ENCODE assay signal across 24 mouse cellular contexts in the genomic region with DNA sequence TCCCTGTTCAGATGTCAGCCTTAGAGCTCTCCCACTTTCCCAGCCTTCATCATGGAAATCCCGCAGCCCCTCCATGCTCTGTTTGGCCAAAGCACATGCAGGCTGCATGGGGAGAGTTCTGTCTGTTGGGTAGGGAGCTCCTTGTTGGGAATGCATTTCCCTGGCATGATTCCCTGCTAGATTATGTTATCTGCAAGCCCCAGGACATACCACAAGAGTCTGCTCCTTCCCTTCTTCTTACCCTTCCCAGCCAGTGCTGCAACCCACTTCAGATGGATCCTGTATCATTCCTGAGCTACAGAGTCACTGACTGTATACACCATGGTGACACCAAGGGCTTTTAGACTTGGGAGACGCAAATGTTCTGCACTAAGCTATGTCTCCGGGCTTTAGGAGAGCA.
"Had no signal": no experiment of that assay in that cellular context is flagged by ENCODE, and none has a peak within 500 bp of the region (broad histone marks: within the 10 kb centered on the region; RNA-seq: fewer than 3 reads in every experiment).

No protein-coding gene starts in this region.

- ATAC-seq: hindbrain, postnatal 0 days; intestine, embryonic 16.5 days; liver, embryonic 12.5 days had no signal

- H3K4me3 ChIP-seq: gastrocnemius, adult 2 months; heart, adult 2 months; heart, embryonic 12.5 days; hindbrain, embryonic 10.5 days; hindbrain, embryonic 13.5 days; hindbrain, embryonic 15.5 days; kidney, embryonic 15.5 days; left cerebral cortex, adult 2 months; limb, embryonic 13.5 days; limb, embryonic 15.5 days; liver, embryonic 12.5 days had no signal

- H3K36me3 ChIP-seq: heart, embryonic 12.5 days; hindbrain, embryonic 10.5 days; kidney, embryonic 15.5 days; limb, embryonic 13.5 days; limb, embryonic 15.5 days; liver, embryonic 12.5 days had no signal

- H3K9ac ChIP-seq: heart, embryonic 12.5 days; hindbrain, embryonic 13.5 days; hindbrain, embryonic 15.5 days; kidney, embryonic 15.5 days; limb, embryonic 13.5 days; limb, embryonic 15.5 days; liver, embryonic 12.5 days; liver, embryonic 14.5 days had no signal

- H3K9me3 ChIP-seq: heart, embryonic 12.5 days; hindbrain, embryonic 10.5 days; hindbrain, embryonic 13.5 days; hindbrain, embryonic 15.5 days; kidney, embryonic 15.5 days; limb, embryonic 13.5 days; limb, embryonic 15.5 days; liver, embryonic 12.5 days had no signal

- H3K4me1 ChIP-seq: heart, embryonic 12.5 days; hindbrain, embryonic 13.5 days; hindbrain, embryonic 15.5 days; kidney, embryonic 15.5 days had no signal

- DNase-seq: gastrocnemius, adult 2 months; gastrocnemius, postnatal 10 days; gastrocnemius, postnatal 25 days; heart, adult 2 months; heart, postnatal 10 days; heart, postnatal 4 days; kidney, adult 11 months; kidney, adult 2 months; kidney, adult 9 months; kidney, postnatal 14 days; kidney, postnatal 36 days had no signal

- H3K4me2 ChIP-seq: heart, embryonic 12.5 days; hindbrain, embryonic 13.5 days; hindbrain, embryonic 15.5 days; kidney, embryonic 15.5 days; limb, embryonic 13.5 days; limb, embryonic 15.5 days; liver, embryonic 12.5 days had no signal

- H3K27ac ChIP-seq: gastrocnemius, adult 2 months; heart, adult 2 months; hindbrain, embryonic 10.5 days; hindbrain, embryonic 13.5 days; hindbrain, embryonic 15.5 days; hindbrain, postnatal 0 days; kidney, embryonic 15.5 days; kidney, postnatal 0 days; left cerebral cortex, adult 2 months; limb, embryonic 13.5 days; limb, embryonic 15.5 days; liver, embryonic 12.5 days; liver, embryonic 14.5 days had no signal

- H3K27me3 ChIP-seq: hindbrain, embryonic 15.5 days; kidney, embryonic 15.5 days; limb, embryonic 13.5 days; limb, embryonic 15.5 days; liver, embryonic 12.5 days had no signal
